ENCODE assay signal across 18 mouse cellular contexts in the genomic region with DNA sequence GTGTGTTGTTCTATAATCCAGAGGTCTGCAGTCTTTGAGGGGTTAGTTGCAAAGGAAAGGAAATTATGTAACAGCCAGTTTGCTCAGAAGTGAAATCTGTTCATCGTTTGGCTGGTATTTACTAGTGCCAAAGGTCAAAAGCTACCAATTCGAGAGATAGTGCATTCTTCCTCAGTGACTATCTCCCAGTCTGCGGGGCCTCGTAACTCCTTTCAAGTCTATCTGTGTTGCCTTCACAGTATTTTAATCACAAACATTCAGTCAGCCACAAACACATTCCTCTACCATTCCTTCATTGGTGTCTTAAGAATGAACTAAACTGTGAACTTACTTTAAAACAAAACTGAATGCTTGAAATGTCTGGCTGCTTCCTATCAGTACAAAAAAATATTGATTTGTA.
DNase-seq lines count a peak whose midpoint lies in the region; ATAC-seq and TF ChIP-seq lines count a peak whose summit lies in the region.
"Had no signal": no experiment of that assay in that cellular context is flagged by ENCODE, and none has a peak within 500 bp of the region (broad histone marks: within the 10 kb centered on the region; RNA-seq: fewer than 3 reads in every experiment).

No protein-coding gene starts in this region.

- H3K4me3 ChIP-seq in kidney, adult 2 months (ENCODE audit: insufficient read depth, low read depth, low read length), result no peak overlapping the region
- no peak overlapping the region for H3K4me3 ChIP-seq in lung, embryonic 15.5 days
- H3K4me3 ChIP-seq in lung, adult 2 months (replicated peaks; ENCODE audit: extremely low read depth, low read depth, low read length), result no peak overlapping the region
- H3K4me3 ChIP-seq: forebrain, embryonic 12.5 days; heart, embryonic 15.5 days; limb, embryonic 15.5 days; midbrain, embryonic 10.5 days had no signal

- 52% methylated on average over 4 of the region's 4 CpGs for WGBS in kidney, adult 2 months
- WGBS in lung, embryonic 15.5 days, result 28% methylated on average over 4 of the region's 4 CpGs
- 35% methylated on average over 4 of the region's 4 CpGs for WGBS in lung, adult 2 months

- no peaks in the 10 kb centered on the region for H3K9me3 ChIP-seq in lung, embryonic 15.5 days
- H3K9me3 ChIP-seq: forebrain, embryonic 12.5 days; heart, embryonic 15.5 days; limb, embryonic 15.5 days; midbrain, embryonic 10.5 days had no signal

- no peaks in the 10 kb centered on the region for H3K27me3 ChIP-seq in kidney, adult 2 months (replicated peaks; ENCODE audit: control insufficient read depth, insufficient read depth, low read length)
- H3K27me3 ChIP-seq in lung, embryonic 15.5 days, result no peaks in the 10 kb centered on the region
- H3K27me3 ChIP-seq: forebrain, embryonic 12.5 days; heart, embryonic 15.5 days; limb, embryonic 15.5 days had no signal

- H3K36me3 ChIP-seq in kidney, adult 2 months (ENCODE audit: control insufficient read depth, insufficient read depth, low read length), result no peaks in the 10 kb centered on the region
- no peaks in the 10 kb centered on the region for H3K36me3 ChIP-seq in lung, embryonic 15.5 days
- H3K36me3 ChIP-seq: forebrain, embryonic 12.5 days; heart, embryonic 15.5 days; limb, embryonic 15.5 days; midbrain, embryonic 10.5 days had no signal

- ATAC-seq in lung, embryonic 15.5 days (ENCODE audit: borderline replicate concordance, extremely low read depth, low FRiP score, low TSS enrichment), result peak; percentile 69; the same call in 1 of the 2 replicates
- ATAC-seq: activated CD4-positive, CD25-positive, alpha-beta regulatory T cell, adult 4 months; hindbrain, postnatal 0 days had no signal

- H3K4me1 ChIP-seq in kidney, adult 2 months (ENCODE audit: control insufficient read depth, insufficient read depth, low read length), result no peaks in the 10 kb centered on the region
- peaks cover 9% of the 10 kb centered on the region for H3K4me1 ChIP-seq in lung, embryonic 15.5 days
- no peaks in the 10 kb centered on the region for H3K4me1 ChIP-seq in lung, adult 2 months (ENCODE audit: control insufficient read depth, insufficient read depth, low read length)
- H3K4me1 ChIP-seq: forebrain, embryonic 12.5 days; heart, embryonic 15.5 days; limb, embryonic 15.5 days; midbrain, embryonic 10.5 days had no signal

- no peak for TF ChIP-seq POLR2A in kidney, adult 2 months (IDR thresholded peaks at IDR 0.05; ENCODE audit: low read depth, low read length)
- no peak for TF ChIP-seq POLR2A in lung, adult 2 months (IDR thresholded peaks at IDR 0.05; ENCODE audit: borderline replicate concordance, extremely low read depth, low read depth, low read length)

- no peak overlapping the region for H3K27ac ChIP-seq in kidney, adult 2 months (ENCODE audit: insufficient read depth, low read depth, low read length)
- peak overlapping the region; percentile 44 for H3K27ac ChIP-seq in lung, embryonic 15.5 days
- H3K27ac ChIP-seq: forebrain, embryonic 12.5 days; heart, embryonic 15.5 days; hindbrain, postnatal 0 days; limb, embryonic 15.5 days; midbrain, embryonic 10.5 days had no signal

- no peak overlapping the region for H3K4me2 ChIP-seq in lung, embryonic 15.5 days
- H3K4me2 ChIP-seq: forebrain, embryonic 12.5 days; heart, embryonic 15.5 days; limb, embryonic 15.5 days had no signal

- no peak for TF ChIP-seq CTCF in kidney, adult 2 months (conservative IDR thresholded peaks at IDR 0.05; ENCODE audit: insufficient read depth, insufficient read length, low read depth, low read length)
- no peak for TF ChIP-seq CTCF in lung, adult 2 months (IDR thresholded peaks at IDR 0.05; ENCODE audit: insufficient read depth, low read length)

- DNase-seq in kidney, adult 2 months, result peak; percentile 15
- no peak for DNase-seq in kidney, postnatal 25 days
- no peak for DNase-seq in lung, adult 2 months
- peak; percentile 10 for DNase-seq in lung, postnatal 10 days
- no peak for DNase-seq in natural killer cell, adult 2 months (ENCODE audit: low spot score in 2 of 2)
- no peak for DNase-seq in ovary, postnatal 10 days (ENCODE audit: low spot score)
- no peak for DNase-seq in layer of hippocampus, adult 9-11 months
- DNase-seq: B cell, adult 2 months; cerebellum, adult 9-10 months; gastrocnemius, postnatal 36 days; thymus, postnatal 4 days had no signal

- H3K9ac ChIP-seq in lung, embryonic 15.5 days, result no peak overlapping the region
- H3K9ac ChIP-seq: forebrain, embryonic 12.5 days; heart, embryonic 15.5 days; limb, embryonic 15.5 days had no signal

Comparison
In these comparisons a context has a peak if more than half of its experiments do, and no peak if none do; other contexts are left out.
1. DNase-seq: peak in kidney, adult 2 months (single experiment) and lung, postnatal 10 days (single experiment); none in kidney, postnatal 25 days (0 of 2), lung, adult 2 months (single experiment), natural killer cell, adult 2 months (0 of 2), ovary, postnatal 10 days (single experiment) and layer of hippocampus, adult 9-11 months (single experiment).